Mouse (Mus musculus): ENCODE measurements around the gene Rpl31. TPM values are rescaled to one million over a fixed set of nuclear protein-coding genes. Genes with fewer than 3 reads are reported as not detected.

Rpl31 gene
- polyA plus RNA-seq, 1 experiment from 2014 or later, result 696 TPM

GRCm38 (mm10) chr1:39391652-39392051 lies 24.0 kb downstream of the Rpl31 start:
- Histone ChIP-seq H3K4me3 (replicated peaks; ENCODE audit: low read depth, low read length) (no peak overlapping the region), H3K36me3 (ENCODE audit: insufficient read depth, low read length) (0 out of 2 replicates have a peak, but pooled peaks cover 6% of the 10 kb centered on the region), H3K9ac (ENCODE audit: low read depth, low read length) (no peak overlapping the region), H3K27me3 (ENCODE audit: insufficient read depth, low read length) (no peaks in the 10 kb centered on the region), H3K27ac (no peak overlapping the region), H3K4me1 (replicated peaks; ENCODE audit: insufficient read depth, low read length) (no peaks in the 10 kb centered on the region), H3K4me2 (ENCODE audit: low read length) (no peak overlapping the region), H3K9me3 (replicated peaks; ENCODE audit: low read length) (no peaks in the 10 kb centered on the region)
- ATAC-seq (replicated peaks; ENCODE audit: low FRiP score, low read depth) (0 out of 2 replicates have a peak, but pooled peaks have one; percentile 22), DNase-seq (ENCODE audit: low spot score) (no peak)
- 87% methylated on average over 6 of the region's 6 CpGs for WGBS
- TF ChIP-seq CTCF (IDR thresholded peaks at IDR 0.05; ENCODE audit: low read depth), result no peak

- no peak overlapping the region for H3K4me2 ChIP-seq (ENCODE audit: low read length)
- H3K4me3 ChIP-seq (replicated peaks; ENCODE audit: low read depth, low read length), result no peak overlapping the region
- H3K27ac ChIP-seq, result no peak overlapping the region
- no peak overlapping the region for H3K9ac ChIP-seq (ENCODE audit: low read depth, low read length)
- H3K36me3 ChIP-seq (ENCODE audit: insufficient read depth, low read length), result 0 out of 2 replicates have a peak, but pooled peaks cover 6% of the 10 kb centered on the region
- H3K4me1 ChIP-seq (replicated peaks; ENCODE audit: insufficient read depth, low read length), result no peaks in the 10 kb centered on the region
- no peaks in the 10 kb centered on the region for H3K9me3 ChIP-seq (replicated peaks; ENCODE audit: low read length)
- 64% methylated on average over 3 of the region's 3 CpGs for WGBS
- DNase-seq (ENCODE audit: low spot score), result peak; percentile 76
- no peak for ATAC-seq (replicated peaks; ENCODE audit: low FRiP score, low read depth)
- H3K27me3 ChIP-seq (ENCODE audit: insufficient read depth, low read length), result no peaks in the 10 kb centered on the region
- peak; percentile 92 for TF ChIP-seq CTCF (IDR thresholded peaks at IDR 0.05; ENCODE audit: low read depth)
These were observed 24.5 kb downstream of the Rpl31 start for GRCm38 (mm10) chr1:39392189-39392588.

GRCm38 (mm10) chr1:39393217-39393867 lies 25.7 kb downstream of the Rpl31 start:
- Histone ChIP-seq H3K9ac (ENCODE audit: low read depth, low read length) (no peak overlapping the region), H3K27me3 (ENCODE audit: insufficient read depth, low read length) (no peaks in the 10 kb centered on the region), H3K4me1 (replicated peaks; ENCODE audit: insufficient read depth, low read length) (no peaks in the 10 kb centered on the region), H3K4me3 (replicated peaks; ENCODE audit: low read depth, low read length) (no peak overlapping the region), H3K9me3 (replicated peaks; ENCODE audit: low read length) (no peaks in the 10 kb centered on the region), H3K27ac (no peak overlapping the region), H3K4me2 (ENCODE audit: low read length) (no peak overlapping the region), H3K36me3 (ENCODE audit: insufficient read depth, low read length) (0 out of 2 replicates have a peak, but pooled peaks cover 6% of the 10 kb centered on the region)
- TF ChIP-seq CTCF (IDR thresholded peaks at IDR 0.05; ENCODE audit: low read depth), result no peak
- 81% methylated on average over 8 of the region's 8 CpGs for WGBS
- ATAC-seq (replicated peaks; ENCODE audit: low FRiP score, low read depth) (no peak), DNase-seq (ENCODE audit: low spot score) (no peak)

- Histone ChIP-seq H3K36me3 (ENCODE audit: insufficient read depth, low read length) (0 out of 2 replicates have a peak, but pooled peaks cover 3% of the 10 kb centered on the region), H3K4me2 (ENCODE audit: low read length) (no peak overlapping the region), H3K27ac (no peak overlapping the region), H3K27me3 (ENCODE audit: insufficient read depth, low read length) (no peaks in the 10 kb centered on the region), H3K9me3 (replicated peaks; ENCODE audit: low read length) (no peaks in the 10 kb centered on the region), H3K4me3 (replicated peaks; ENCODE audit: low read depth, low read length) (no peak overlapping the region), H3K4me1 (replicated peaks; ENCODE audit: insufficient read depth, low read length) (no peaks in the 10 kb centered on the region), H3K9ac (ENCODE audit: low read depth, low read length) (no peak overlapping the region)
- 43% methylated on average over 10 of the region's 10 CpGs for whole genome bisulfite sequencing
- TF ChIP-seq CTCF (IDR thresholded peaks at IDR 0.05; ENCODE audit: low read depth), result no peak
- DNase-seq (ENCODE audit: low spot score), result no peak
- no peak for ATAC-seq (replicated peaks; ENCODE audit: low FRiP score, low read depth)
These were observed 26.5 kb downstream of the Rpl31 start for GRCm38 (mm10) chr1:39394096-39394495.

- Histone ChIP-seq H3K27ac (no peak overlapping the region), H3K4me3 (replicated peaks; ENCODE audit: low read depth, low read length) (no peak overlapping the region), H3K9ac (ENCODE audit: low read depth, low read length) (no peak overlapping the region), H3K4me1 (replicated peaks; ENCODE audit: insufficient read depth, low read length) (no peaks in the 10 kb centered on the region), H3K27me3 (ENCODE audit: insufficient read depth, low read length) (no peaks in the 10 kb centered on the region), H3K4me2 (ENCODE audit: low read length) (no peak overlapping the region), H3K9me3 (replicated peaks; ENCODE audit: low read length) (no peaks in the 10 kb centered on the region), H3K36me3 (ENCODE audit: insufficient read depth, low read length) (no peaks in the 10 kb centered on the region)
- WGBS, result 80% methylated on average over 3 of the region's 3 CpGs
- no peak for TF ChIP-seq CTCF (IDR thresholded peaks at IDR 0.05; ENCODE audit: low read depth)
- no peak for DNase-seq (ENCODE audit: low spot score)
- no peak for ATAC-seq (replicated peaks; ENCODE audit: low FRiP score, low read depth)
These were observed 27.0 kb downstream of the Rpl31 start for GRCm38 (mm10) chr1:39394650-39395049.

GRCm38 (mm10) chr1:39396347-39396746 lies 28.7 kb downstream of the Rpl31 start:
- Histone ChIP-seq H3K9ac (ENCODE audit: low read depth, low read length) (no peak overlapping the region), H3K27ac (no peak overlapping the region), H3K36me3 (ENCODE audit: insufficient read depth, low read length) (no peaks in the 10 kb centered on the region), H3K4me2 (ENCODE audit: low read length) (no peak overlapping the region), H3K9me3 (replicated peaks; ENCODE audit: low read length) (no peaks in the 10 kb centered on the region), H3K27me3 (ENCODE audit: insufficient read depth, low read length) (no peaks in the 10 kb centered on the region), H3K4me1 (replicated peaks; ENCODE audit: insufficient read depth, low read length) (no peaks in the 10 kb centered on the region), H3K4me3 (replicated peaks; ENCODE audit: low read depth, low read length) (no peak overlapping the region)
- no peak for DNase-seq (ENCODE audit: low spot score)
- WGBS, result 69% methylated on average over 4 of the region's 4 CpGs
- ATAC-seq (replicated peaks; ENCODE audit: low FRiP score, low read depth), result no peak
- TF ChIP-seq CTCF (IDR thresholded peaks at IDR 0.05; ENCODE audit: low read depth), result no peak

Data from kidney, postnatal 0 days (tissue).